Mouse (Mus musculus): ENCODE data around the gene Unc5b.

GRCm38 (mm10) chr10:60863318-60863717 is 31.9 kb upstream of the Unc5b start:
- no peak for TF ChIP-seq POLR2A (IDR thresholded peaks at IDR 0.05; ENCODE audit: control insufficient read depth, low read depth, low read length)
- no peak for TF ChIP-seq CTCF (IDR thresholded peaks at IDR 0.05; ENCODE audit: control insufficient read depth, insufficient read depth, insufficient replicate concordance, low read depth, low read length)
